Mouse (Mus musculus) liver, embryonic 13.5 days (tissue): ENCODE results near the gene Ndufs1. TPM values are rescaled to one million over a fixed set of nuclear protein-coding genes. Genes with fewer than 3 reads are reported as not detected.
A peak's percentile ranks its signal among the peaks of the same experiment; 100 is the strongest.

Experiments used
- ATAC-seq: fragments of 200-750 bp; cut with Nextera tagmentation; 2 replicates; pipeline ENCODE4 v1.8.0; 2017; ENCODE audit warnings: low read depth, mild to moderate bottlenecking, moderate number of reproducible peaks, moderate library complexity
- DNase-seq: peaks from one replicate; pipeline ENCODE4 v3.0.0; 2022
- H3K27ac ChIP-seq: fragments of 300-500 bp; sonication (generic); 2 replicates; pipeline ENCODE4 v1.5.1; 2015; ENCODE audit warnings: moderate library complexity, mild to moderate bottlenecking, inconsistent platforms
- H3K27me3 ChIP-seq: fragments of 300-500 bp; sonication (generic); 2 replicates; pipeline ENCODE4 v1.6.1; 2015; ENCODE audit warnings: mild to moderate bottlenecking, inconsistent platforms
- H3K36me3 ChIP-seq: fragments of 300-500 bp; sonication (generic); 2 replicates; pipeline ENCODE4 v1.6.1; 2015; ENCODE audit warnings: mild to moderate bottlenecking, inconsistent platforms
- H3K4me1 ChIP-seq: fragments of 300-500 bp; sonication (generic); replicated peaks from 2 replicates; pipeline ENCODE4 v1.6.1; 2015; ENCODE audit warnings: inconsistent platforms
- H3K4me2 ChIP-seq: fragments of 300-500 bp; sonication (generic); 2 replicates; pipeline ENCODE4 v1.6.1; 2015; ENCODE audit warnings: inconsistent platforms, mild to moderate bottlenecking, moderate library complexity
- H3K4me3 ChIP-seq: fragments of 300-500 bp; sonication (generic); replicated peaks from 2 replicates; pipeline ENCODE4 v1.5.1; 2015; ENCODE audit warnings: mild to moderate bottlenecking, inconsistent platforms
- H3K9ac ChIP-seq: fragments of 300-500 bp; sonication (generic); 2 replicates; pipeline ENCODE4 v1.6.1; 2015; ENCODE audit warnings: mild to moderate bottlenecking, inconsistent platforms
- H3K9me3 ChIP-seq: fragments of 300-500 bp; sonication (generic); replicated peaks from 2 replicates; pipeline ENCODE4 v1.6.1; 2016; ENCODE audit warnings: inconsistent platforms
- WGBS: fragments of 180-500 bp; shearing (Covaris S2); methylation state at CpG from one replicate; pipeline ENCODE4 v1.1.7; 2015; ENCODE audit not compliant: insufficient replicate concordance; 5-methylcytosine and 5-hydroxymethylcytosine counted together
- polyA plus RNA-seq: library from polyadenylated mRNA; unstranded; fragments of >200 nt; fragmentation: Nextera tagmentation; extraction: Ambion mirVana; gene quantifications from 2 replicates; pipeline ENCODE4 v1.2.1, GENCODE M21; 2015

The Ndufs1 gene
- polyA plus RNA-seq, result 120 and 139 TPM in 2 replicates

DNA sequence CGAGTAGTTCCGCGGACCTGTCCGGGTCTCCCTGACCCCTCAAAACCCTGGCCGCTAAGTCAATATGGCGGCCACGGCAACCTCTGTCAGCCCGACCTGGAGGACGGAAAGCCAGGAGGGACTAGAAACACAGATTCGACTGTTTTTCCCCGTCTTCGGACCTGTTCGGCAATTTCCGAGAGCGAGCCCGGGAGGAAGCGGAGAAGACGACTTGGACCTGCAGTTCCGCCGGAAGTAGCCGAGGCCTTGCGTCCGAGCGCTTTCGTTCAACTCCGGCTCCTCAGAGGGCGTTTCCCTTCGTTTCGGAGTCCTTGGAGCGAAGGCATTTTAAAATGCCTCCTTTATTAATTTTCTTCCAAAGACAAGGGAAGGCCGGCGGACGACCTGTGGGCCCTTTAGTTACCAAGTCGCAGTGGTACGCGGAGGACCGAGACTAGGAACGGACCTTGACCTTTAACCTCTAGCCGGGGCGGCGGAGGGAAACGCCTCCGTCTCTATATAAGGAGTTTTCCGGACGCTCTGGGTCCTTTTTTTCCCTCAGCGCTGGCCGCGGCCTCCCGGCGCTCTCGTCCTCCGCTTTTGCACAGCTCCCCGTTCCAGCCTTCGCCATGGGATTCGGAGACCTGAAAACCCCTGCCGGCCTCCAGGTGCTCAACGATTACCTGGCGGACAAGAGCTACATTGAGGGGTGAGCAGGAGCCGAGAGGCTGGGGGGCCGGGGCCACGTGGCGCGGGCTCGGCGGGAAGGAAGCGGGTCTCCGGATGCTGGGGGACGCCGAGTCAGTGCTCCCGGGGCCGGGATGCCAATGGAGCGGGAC lies at the start of gene Ndufs1, which contains the start of gene Eef1b2:
Gene Ndufs1 (minus strand): TSS at position 230 of the 818 bp plus-strand sequence.
Gene Eef1b2 (plus strand): TSS at position 222 of the 818 bp plus-strand sequence.
- Histone ChIP-seq H3K9me3 (no peaks in the 10 kb centered on the region), H3K27me3 (no peaks in the 10 kb centered on the region), H3K4me2 (peak within 1 kb of the TSS; percentile 87), H3K4me1 (peaks cover 34% of the 10 kb centered on the region), H3K4me3 (peak within 1 kb of the TSS; percentile 97), H3K9ac (peak within 1 kb of the TSS; percentile 97), H3K27ac (peak within 1 kb of the TSS; percentile 87), H3K36me3 (peaks cover 35% of the 10 kb centered on the region)
- DNase-seq (peak; percentile 90), ATAC-seq (peak; percentile 84)
- under 1% methylated on average over 72 of the region's 72 CpGs for WGBS

DNA sequence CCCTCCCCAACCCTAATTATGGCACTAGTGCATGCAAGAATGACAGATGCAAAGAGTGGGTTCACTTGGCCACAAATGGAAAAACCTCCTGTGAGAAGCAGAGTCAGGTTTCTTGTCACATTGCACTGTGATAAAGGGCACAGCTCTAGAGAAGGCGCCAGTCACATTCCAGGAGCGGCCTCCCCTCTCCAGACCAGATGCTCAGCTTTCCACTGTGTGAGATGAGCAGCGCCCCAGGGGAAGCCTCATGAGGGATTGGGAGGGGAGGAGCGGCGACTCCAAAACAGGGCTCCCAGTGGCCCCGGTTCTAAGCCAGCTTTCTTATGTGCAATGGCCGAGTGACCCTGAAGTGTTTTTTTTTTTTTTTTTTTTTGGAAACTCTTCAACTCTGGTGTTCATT lies 49.3 kb upstream of the Ndufs1 start:
- Histone ChIP-seq H3K27me3 (no peaks in the 10 kb centered on the region), H3K36me3 (no peaks in the 10 kb centered on the region), H3K4me2 (no peak overlapping the region), H3K4me3 (no peak overlapping the region), H3K4me1 (no peaks in the 10 kb centered on the region), H3K9ac (no peak overlapping the region), H3K9me3 (no peaks in the 10 kb centered on the region), H3K27ac (no peak overlapping the region)
- 20% methylated on average over 7 of the region's 7 CpGs for WGBS
- DNase-seq, result no peak
- no peak for ATAC-seq

DNA sequence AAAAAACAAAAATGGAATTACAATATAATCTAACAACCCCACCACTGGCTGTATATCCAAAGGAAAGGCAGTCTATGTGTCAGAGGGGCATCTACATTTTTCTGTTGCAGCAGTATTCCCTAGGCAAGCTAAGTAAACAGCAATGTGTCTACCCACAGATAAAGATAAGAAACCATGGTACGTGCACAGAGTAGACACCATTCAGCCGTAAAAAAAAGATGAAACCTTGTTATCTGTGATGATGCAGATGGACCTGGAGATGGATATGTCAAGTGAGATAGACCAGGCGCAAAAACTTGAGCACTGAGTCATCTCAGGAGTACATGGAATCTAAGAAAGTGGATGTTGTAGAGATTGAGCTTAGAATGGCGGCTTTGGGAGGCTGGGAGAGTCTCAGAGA lies 48.4 kb upstream of the Ndufs1 start:
- no peak for DNase-seq
- no peaks in the 10 kb centered on the region for H3K4me1 ChIP-seq
- H3K4me2 ChIP-seq, result no peak overlapping the region
- WGBS, result 24% methylated on average over 4 of the region's 4 CpGs
- no peaks in the 10 kb centered on the region for H3K36me3 ChIP-seq
- no peak overlapping the region for H3K27ac ChIP-seq
- no peaks in the 10 kb centered on the region for H3K9me3 ChIP-seq
- H3K9ac ChIP-seq, result no peak overlapping the region
- H3K27me3 ChIP-seq, result no peaks in the 10 kb centered on the region
- H3K4me3 ChIP-seq, result no peak overlapping the region
- ATAC-seq, result peak; percentile 75

DNA sequence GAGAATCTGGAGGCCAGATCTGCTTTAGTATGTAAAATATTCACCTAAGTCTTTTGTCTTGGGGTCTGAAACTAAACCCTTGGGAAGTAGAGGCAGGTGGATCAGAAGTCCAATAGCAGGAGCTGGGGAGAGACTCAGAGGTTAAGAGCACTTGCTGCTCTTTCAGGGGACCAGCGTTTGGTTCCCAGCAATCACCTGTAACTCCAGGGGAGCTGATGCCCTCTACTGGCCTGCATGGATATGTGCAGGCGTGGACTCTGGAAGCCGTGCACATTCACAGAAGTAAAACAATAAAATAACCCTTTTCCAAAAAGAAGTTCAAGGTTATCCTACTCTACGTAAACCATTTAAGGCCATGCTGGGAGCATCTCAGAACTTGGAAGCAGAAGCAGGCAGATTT lies 42.6 kb upstream of the Ndufs1 start:
- 75% methylated on average over 4 of the region's 4 CpGs for WGBS
- no peak overlapping the region for H3K4me3 ChIP-seq
- no peaks in the 10 kb centered on the region for H3K36me3 ChIP-seq
- H3K9ac ChIP-seq, result no peak overlapping the region
- ATAC-seq (no peak), DNase-seq (no peak)
- no peaks in the 10 kb centered on the region for H3K4me1 ChIP-seq
- no peak overlapping the region for H3K4me2 ChIP-seq
- peaks cover 8% of the 10 kb centered on the region for H3K27me3 ChIP-seq
- H3K27ac ChIP-seq, result no peak overlapping the region
- H3K9me3 ChIP-seq, result no peaks in the 10 kb centered on the region

DNA sequence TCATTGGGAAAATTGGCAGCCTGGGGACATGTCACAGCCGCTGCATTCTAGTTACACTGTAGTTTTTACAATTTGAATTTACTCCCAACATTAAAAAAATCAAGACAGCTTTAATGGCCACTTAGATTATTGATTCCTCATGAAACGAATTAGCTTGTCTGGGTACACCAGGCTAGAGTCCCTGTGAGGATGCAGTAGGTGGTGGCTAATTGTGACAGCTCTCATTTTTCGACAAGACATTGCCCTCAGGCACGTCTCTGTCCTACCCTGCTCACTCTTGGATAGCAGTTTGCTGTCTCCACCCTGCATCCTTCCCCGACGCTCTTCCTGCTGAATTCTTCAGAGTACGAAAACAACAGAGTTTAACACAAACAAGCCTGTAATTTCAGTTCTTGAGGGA lies 38.0 kb upstream of the Ndufs1 start:
- no peaks in the 10 kb centered on the region for H3K4me1 ChIP-seq
- H3K9me3 ChIP-seq, result no peaks in the 10 kb centered on the region
- DNase-seq, result no peak
- H3K27ac ChIP-seq, result no peak overlapping the region
- 31% methylated on average over 7 of the region's 7 CpGs for WGBS
- no peaks in the 10 kb centered on the region for H3K36me3 ChIP-seq
- H3K9ac ChIP-seq, result no peak overlapping the region
- H3K4me2 ChIP-seq, result no peak overlapping the region
- no peak overlapping the region for H3K4me3 ChIP-seq
- no peak for ATAC-seq
- H3K27me3 ChIP-seq, result peaks cover 17% of the 10 kb centered on the region

DNA sequence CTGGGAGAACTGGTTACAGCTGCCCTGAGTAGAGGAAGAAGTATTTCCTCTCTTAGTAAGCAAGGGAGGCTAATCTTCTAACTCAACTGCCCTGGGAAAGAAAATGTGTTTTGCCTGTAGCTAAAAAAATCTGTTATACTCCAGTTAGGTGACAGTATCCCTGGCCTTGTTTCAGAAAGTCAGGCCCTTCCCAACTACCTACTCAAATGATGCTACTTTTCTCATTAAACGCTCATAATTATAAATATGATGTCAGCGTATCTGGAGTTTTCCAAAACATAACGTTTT lies 37.6 kb upstream of the Ndufs1 start, which contains the start of gene Gpr1:
Gene Gpr1 (minus strand): TSS at position 273 of the 288 bp plus-strand sequence.
- no peak within 1 kb of the TSS for H3K4me3 ChIP-seq
- WGBS, result 27% methylated on average over 3 of the region's 3 CpGs
- H3K27ac ChIP-seq, result no peak within 1 kb of the TSS
- no peak for DNase-seq
- H3K4me2 ChIP-seq, result no peak within 1 kb of the TSS
- H3K4me1 ChIP-seq, result no peaks in the 10 kb centered on the region
- peaks cover 17% of the 10 kb centered on the region for H3K27me3 ChIP-seq
- no peaks in the 10 kb centered on the region for H3K9me3 ChIP-seq
- no peaks in the 10 kb centered on the region for H3K36me3 ChIP-seq
- no peak within 1 kb of the TSS for H3K9ac ChIP-seq
- ATAC-seq, result no peak

DNA sequence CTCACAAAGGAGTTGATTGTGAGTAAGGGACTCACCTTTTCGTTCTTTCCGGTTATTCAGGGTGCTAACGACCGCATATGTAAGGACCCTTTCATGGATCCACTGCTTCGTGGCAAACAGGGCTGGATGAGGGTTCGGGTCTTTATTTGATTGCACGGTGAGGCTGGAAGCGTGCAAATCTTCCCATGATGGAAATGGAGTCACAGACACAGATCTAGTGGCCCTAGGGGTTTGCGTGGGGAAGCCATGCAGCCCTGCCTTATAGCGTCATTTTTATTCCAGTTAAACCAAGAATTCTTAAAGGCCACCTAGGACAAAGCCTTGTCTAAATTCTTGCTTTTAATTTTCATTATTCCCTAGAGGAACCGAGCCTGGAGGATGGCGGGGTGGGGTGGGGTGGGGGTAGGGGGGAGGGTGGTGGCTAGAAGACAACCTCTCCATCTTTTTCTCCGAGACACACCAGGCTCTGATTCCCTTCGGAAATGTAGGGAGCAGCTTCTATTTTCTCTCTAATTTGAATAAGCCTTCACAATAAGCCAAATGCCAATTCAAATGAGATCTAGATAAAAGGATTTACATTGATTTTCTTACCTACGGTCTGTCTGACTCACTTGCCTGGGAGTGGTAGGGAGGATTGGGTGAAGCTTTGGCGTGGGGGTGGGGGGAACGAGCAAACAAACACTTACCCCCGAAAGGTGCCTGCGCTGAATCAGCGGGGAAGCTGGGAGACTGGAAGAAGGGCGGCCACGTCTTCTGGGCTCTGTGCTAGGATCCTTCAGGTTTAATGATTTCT lies 37.0 kb upstream of the Ndufs1 start:
- ATAC-seq (no peak), DNase-seq (no peak)
- Histone ChIP-seq H3K9me3 (no peaks in the 10 kb centered on the region), H3K27ac (no peak overlapping the region), H3K4me2 (no peak overlapping the region), H3K4me1 (no peaks in the 10 kb centered on the region), H3K4me3 (no peak overlapping the region), H3K27me3 (peaks cover 17% of the 10 kb centered on the region), H3K9ac (no peak overlapping the region), H3K36me3 (no peaks in the 10 kb centered on the region)
- 22% methylated on average over 22 of the region's 22 CpGs for WGBS

DNA sequence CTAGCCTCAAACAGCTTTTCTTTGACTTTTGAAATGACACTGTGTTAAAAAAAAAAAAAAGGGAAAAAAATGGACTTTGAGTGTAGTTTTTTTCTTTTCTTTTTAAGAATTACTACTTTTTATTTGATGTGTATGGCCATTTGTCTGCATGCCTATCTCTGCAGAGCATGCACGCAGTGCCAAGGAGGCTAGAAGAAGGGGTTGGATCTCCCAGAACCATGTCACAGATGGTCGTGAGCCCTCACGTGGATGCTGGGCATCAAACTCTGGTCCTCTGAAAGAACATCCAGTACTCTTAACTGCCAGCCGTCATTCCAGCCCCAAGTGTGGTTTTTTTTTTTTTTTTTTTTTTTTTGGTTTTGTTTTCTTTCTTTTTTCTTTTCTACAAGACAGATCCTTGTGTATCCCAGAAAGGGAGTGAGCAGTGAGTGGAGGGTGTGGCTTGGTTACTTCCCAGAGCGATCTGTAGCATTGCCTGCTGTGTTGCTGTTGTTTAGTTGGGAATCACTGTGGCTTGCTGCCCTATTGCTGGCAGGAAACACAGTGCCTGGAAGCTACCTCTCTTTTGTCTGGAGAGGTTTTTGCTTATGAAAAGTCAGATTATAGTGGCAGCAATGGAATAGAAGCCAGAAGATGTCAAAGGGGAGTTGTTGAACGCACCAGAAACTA lies 33.4 kb upstream of the Ndufs1 start:
- ATAC-seq, result no peak
- no peak overlapping the region for H3K4me3 ChIP-seq
- 36% methylated on average over 6 of the region's 6 CpGs for WGBS

DNA sequence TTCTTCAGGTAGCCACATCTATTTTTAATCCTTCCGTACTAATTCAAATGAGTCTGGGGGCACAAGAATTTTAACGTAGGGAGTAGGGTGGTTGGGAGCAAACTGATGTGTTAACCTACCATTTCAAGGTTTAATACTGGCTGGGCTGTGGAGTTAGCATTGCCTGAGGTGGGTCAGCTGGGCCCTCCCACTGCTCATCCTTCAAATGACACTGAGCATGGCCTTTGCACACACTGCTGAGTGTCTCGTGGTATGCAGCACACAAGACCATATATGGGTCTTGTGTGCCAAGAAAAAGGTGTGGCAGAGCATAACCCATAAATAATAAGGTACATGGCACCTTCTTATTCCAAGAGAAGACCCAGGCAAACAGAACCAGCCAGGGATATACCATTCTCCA lies 31.0 kb upstream of the Ndufs1 start:
- Histone ChIP-seq H3K27ac (no peak overlapping the region), H3K4me1 (0 out of 2 replicates have a peak, but pooled peaks cover 3% of the 10 kb centered on the region), H3K9me3 (no peaks in the 10 kb centered on the region), H3K9ac (no peak overlapping the region), H3K4me2 (no peak overlapping the region), H3K27me3 (no peaks in the 10 kb centered on the region), H3K4me3 (no peak overlapping the region), H3K36me3 (no peaks in the 10 kb centered on the region)
- DNase-seq, result no peak
- WGBS, result 52% methylated on average over 3 of the region's 3 CpGs
- no peak for ATAC-seq

More for the DNA sequence above, 33.4 kb upstream of the Ndufs1 start:
- no peak for DNase-seq
- H3K36me3 ChIP-seq, result no peaks in the 10 kb centered on the region
- H3K27me3 ChIP-seq, result peaks cover 16% of the 10 kb centered on the region
- no peak overlapping the region for H3K9ac ChIP-seq
- H3K4me2 ChIP-seq, result no peak overlapping the region
- no peak overlapping the region for H3K27ac ChIP-seq
- no peaks in the 10 kb centered on the region for H3K9me3 ChIP-seq
- H3K4me1 ChIP-seq, result no peaks in the 10 kb centered on the region

DNA sequence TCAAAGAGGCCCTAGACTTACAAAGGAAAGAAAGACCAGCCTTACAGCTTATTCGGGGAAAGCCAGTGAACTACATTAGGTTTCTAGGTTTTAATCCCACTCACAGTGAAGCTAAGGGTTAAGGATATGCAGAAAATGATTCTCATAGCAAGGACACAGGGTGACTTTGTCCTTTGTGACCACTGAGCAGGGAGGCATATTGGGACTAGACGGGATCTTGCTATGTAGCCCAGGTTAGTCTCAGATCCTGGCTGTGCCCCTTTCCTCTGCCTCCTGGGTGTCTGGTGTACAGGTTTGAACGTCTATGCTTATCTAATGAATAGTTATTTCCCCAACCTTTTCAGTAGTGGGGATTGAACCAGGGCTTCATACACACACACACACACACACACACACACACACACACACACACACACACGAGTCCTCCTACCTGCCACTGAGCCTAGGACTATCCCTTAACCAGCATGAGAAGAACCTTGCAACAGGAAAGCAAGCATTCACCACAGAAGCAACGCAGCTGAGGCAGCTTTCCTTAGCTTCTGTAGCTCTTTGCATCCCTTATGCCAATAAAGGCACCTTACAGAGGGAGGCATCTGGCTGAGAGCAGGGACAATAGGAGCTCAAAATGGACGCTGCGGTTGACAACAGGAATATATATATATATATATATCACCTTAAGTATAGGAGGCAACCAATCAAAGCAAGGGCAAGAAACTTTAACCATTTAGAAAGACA lies 28.2 kb upstream of the Ndufs1 start:
- no peaks in the 10 kb centered on the region for H3K9me3 ChIP-seq
- H3K4me3 ChIP-seq, result no peak overlapping the region
- H3K4me2 ChIP-seq, result no peak overlapping the region
- 38% methylated on average over 7 of the region's 7 CpGs for WGBS
- DNase-seq, result no peak
- H3K27ac ChIP-seq, result no peak overlapping the region
- no peak for ATAC-seq
- H3K27me3 ChIP-seq, result no peaks in the 10 kb centered on the region
- H3K36me3 ChIP-seq, result no peaks in the 10 kb centered on the region
- H3K4me1 ChIP-seq, result 0 out of 2 replicates have a peak, but pooled peaks cover 3% of the 10 kb centered on the region
- no peak overlapping the region for H3K9ac ChIP-seq
